Mouse (Mus musculus) frontal cortex, postnatal 10 days (tissue): Measurements from ENCODE around the gene Jazf1.

ENCODE experiments used
- DNase-seq, 2 experiments: peaks; one replicate each; pipeline ENCODE4 v3.0.0; 2022; ENCODE audit warnings: low spot score in 2 of 2, mixed read lengths in 1 of 2

Gene Jazf1

DNA sequence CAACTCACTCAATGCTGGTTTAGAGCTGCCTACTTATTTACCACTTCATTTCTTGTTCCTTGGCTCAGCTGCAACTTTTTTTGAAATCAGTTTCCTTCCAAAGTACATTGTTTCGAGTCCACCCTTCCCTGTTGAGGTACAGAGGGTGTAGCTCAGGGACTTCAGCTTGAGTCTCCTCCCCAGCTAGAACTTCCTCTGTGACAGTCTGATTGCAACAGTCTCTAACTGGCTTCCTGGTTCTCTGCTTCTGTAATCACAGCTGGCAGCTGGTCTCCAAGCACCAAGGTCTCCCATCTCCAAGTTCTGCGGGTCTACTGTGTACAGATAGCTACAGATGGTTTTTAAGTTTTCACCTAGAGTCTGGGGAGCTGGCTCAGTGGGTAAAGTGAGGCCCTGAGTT, 113.1 kb downstream of the Jazf1 start:
- DNase-seq: no peak

DNA sequence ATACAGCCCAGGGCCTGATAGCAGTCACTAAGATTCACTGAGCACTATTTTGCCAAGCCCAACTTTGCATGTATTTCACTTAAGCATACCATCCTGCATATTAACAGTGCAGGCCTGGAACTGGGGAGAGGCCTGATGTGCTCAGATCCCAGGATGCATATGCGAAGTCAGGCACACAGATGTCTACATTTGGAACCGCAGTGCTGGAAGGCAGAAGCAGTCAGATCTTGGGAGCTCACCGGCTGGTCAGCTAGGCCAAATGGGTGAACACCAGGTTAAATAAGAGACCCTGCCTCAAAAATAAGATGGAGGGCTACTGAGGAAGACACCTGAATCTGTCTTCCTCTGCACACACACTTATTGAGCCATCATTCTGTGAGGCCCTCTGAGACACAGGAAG, 113.6 kb downstream of the Jazf1 start:
- no peak for DNase-seq

DNA sequence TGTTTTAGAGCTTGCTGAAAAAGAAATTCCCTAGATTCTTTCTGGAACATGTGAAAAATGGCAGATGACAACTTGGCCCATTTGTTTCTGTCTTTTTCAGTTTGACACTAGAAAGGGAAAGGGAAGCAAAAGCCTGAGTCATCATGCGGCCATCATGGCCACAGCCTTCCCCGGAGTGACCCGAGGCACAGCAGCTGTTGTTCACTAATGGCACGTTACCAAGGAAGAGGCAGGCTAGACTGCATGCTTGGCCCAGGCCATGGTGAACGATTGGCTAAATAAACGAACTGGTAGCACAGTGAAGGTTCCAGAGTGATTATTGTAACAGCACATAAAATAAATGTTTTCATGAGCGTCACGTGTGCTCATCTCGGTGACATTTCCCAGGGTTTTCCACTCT, 114.0 kb downstream of the Jazf1 start:
- DNase-seq: no peak

DNA sequence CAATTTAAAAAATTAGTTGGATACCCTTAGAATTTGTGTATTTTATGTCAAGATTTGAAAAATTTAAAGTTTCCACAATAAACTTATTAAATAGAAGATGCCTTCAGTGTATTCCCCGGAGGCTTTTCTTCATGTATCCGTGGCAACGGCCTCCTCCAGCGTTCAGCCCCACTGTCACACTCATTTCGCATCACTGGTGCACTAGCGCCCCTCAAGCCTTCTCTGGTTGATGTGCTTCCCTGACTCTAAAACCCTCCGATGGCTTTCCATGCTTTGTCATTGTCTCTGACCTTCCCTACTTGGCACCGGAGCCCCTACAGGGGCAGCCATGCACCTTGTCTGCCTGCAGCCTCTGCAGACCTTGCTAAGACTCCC, 115.9 kb downstream of the Jazf1 start:
- DNase-seq: no peak

DNA sequence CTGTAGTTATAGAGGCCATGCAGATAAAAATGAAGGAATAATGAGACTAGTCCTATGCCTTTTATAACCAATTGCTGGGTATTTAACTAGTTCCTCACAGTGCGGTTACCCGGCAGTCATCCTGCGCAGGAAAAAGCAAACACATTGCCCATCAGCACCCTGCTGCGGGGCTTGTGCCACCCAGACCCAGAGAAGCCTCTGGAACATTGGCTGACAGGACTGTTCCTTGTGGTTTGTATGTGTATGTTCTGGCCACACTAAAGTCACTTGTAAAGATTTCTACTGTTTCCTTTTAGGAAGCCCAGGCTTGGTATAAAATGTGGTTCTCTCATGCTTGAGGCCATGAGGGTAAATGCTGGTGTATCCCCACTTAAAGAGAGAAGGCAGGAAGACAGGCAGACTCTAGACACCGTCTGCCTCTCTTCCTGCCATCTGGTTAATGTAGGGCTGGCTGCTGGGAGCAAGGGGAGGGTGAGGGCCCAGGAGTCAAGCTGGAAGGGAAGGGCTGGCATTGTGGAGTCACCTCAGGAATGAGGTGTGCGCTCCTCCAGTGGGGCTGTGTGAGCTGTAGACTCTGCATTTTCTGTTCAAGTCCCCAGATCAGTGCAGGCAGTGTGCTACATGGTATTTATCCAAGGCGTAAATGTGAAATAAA, 116.4 kb downstream of the Jazf1 start:
- no peak for DNase-seq

DNA sequence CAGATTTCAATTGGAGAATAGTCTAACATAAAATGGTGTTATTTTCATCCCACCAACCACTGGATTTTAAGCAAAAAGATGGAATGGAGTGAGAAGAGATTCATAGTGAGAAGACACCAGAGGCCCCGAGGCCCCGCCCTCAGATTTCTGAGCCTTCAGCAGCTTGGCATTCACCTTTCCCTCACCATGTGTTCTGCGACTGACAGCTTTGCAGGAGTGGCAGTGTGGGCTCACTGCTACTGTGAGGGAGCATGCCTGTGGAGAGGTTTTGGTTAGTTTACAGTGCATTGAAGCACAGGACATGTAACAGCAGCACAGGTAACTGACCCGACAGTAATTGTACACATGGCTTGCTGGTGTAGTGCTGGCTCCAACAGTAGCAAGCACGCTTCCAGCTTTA, 118.1 kb downstream of the Jazf1 start:
- DNase-seq: no peak

DNA sequence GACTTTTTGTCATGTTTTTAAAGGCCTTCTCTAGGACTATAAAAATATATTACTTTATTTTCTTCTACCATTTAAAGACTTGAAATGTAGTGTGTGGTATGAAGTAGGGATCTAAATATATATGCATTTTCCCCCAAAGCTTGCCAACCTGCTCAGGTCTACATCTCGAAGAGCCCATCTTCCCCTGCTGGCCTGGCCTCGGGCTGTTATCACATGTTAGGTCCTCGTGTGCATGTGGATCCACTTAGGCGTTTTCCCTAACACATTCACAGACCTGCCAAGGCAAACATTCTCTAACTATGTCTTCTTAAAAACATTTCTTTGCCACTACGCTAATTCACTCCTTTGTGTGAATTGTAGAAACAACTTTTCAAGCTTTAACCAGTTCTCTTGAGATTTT, 125.9 kb downstream of the Jazf1 start:
- DNase-seq: no peak

DNA sequence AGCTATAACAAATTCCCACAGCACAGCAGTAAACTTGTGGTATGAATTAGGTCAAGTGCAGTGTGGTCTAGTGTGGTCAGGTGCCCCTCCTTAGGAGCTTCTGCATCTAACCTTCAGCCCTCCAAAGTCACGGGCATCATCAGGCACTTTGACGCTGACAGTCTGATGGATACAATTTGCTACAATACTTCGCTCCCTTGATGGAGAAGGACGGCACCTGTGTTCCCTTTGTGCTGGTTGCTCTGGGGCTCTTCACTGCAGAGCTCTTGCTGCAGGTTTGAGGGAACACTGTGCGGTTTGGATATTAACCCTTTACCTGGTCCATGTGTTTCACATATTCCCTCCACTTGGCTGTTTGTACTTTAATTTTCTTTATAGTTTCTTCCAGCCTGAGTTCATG, 126.3 kb downstream of the Jazf1 start:
- DNase-seq: no peak

DNA sequence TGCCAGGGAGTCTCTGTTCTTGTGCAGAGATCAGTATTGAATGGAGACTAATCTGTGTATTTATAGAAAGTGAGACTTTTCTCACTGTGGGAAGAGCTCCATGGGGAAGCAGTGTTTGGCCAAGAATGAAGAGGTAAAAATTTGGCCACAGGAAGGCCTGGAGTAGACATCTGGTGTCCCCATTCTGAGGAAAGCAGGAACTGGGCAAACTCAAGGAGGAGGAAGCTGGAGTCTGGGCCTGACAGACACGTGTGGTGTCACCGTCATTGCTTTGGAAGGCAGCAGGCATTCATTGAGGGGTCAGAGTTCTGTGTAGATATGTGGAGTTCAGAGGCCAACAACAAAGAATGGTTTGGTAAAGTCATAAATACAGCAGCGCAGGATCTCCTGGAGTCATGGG, 130.5 kb downstream of the Jazf1 start:
- DNase-seq: no peak

DNA sequence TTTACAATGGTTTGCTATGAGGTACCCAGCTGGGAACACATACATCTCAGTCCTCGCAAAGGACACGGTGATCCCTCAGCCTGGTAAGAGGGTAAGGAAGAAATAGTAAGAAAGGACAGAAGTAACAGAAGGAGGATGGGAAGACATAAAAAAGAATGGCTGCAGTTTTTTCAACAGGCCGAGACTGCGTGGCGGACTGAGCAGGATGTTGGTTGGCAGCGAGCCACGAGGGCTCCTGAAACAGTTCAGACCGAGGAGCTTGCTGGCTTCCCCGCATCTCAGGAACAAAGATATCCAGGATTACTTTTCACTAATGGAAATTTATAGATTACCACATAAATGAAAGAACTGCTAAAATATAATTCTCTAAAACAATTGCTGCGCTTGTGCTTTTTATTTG, 131.4 kb downstream of the Jazf1 start:
- no peak for DNase-seq

DNA sequence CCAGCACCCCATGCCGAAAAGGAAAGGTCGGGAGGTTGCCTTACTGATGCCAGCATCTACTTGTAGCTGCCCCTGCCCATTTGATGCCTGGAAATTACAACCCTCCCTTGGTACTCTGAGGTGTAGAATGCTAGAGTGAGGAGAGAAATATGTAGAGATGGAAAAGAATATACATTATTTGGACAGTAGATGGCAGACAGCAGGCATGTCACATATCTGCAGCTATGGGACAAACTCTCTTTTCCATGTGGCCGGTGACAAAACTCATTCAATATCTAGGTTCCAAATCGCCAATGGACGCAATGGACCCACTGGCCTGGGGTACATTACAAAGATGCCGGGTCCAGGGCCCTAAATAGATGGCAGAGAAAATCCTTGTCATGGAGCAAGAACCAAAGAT, 134.4 kb downstream of the Jazf1 start:
- no peak for DNase-seq

DNA sequence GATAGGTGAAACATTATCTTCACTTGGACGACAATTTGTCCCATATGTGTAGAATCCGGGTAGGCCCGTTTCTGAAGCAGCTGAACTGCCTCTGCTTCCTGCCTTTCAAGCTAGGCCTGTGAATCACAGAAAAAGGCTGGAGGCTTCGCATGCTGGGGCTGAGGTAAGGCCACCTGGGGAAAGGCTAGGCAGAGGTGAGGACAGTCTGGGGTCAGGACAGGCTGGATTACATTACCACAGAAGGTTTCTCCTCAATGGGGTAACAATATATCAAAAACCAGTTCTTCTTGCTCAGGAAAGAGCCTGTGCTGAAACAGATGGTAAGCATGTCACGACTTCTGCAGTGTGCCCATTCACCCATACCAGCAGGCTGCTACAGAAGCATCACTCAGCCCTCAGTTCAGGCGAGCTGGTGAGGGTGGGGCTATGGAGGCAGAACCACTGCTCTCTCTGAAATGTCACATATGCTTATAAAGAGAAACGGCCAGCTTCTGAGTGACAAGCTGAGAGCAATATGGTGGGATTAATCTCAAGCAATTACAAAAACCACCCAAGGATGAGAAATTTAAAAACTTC, 135.7 kb downstream of the Jazf1 start:
- no peak for DNase-seq

DNA sequence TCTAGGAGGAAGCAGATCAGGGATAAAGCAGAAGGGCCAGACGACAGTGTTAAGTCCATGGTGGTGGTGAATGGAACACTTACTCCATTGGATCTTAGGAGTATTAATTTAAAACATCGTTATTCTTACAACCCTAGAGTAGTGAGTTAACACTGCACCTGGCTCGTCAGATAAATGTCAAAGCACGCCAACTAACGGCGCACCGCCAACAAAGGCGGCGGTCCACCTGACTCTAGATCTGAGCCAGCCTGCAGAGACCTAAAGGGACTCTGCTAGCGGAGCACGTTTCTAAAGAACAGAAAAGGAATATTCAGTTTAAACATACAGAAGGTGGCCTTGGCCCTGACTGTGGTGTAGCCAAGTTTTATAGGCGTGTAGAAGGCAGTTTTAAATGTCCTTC, 139.1 kb downstream of the Jazf1 start:
- no peak for DNase-seq

DNA sequence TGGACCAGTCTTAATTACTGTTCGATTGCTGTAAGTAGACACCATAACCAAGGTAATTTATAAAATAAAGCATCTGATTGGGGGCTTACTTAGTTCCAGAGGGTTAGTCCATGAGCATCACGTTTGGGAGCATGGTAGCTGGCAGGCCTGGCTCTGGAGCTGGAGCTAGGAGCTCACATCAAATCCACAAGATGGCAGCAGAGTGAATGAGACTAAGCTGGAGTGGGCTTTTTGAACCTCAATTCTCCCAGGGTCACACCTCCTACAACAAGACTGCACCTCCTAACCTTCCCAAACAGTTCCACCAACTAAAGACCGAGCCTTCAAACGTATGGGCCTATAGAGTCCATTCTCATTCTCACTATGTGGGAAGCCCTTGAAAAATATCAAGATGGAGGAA, 141.5 kb downstream of the Jazf1 start:
- DNase-seq: no peak

DNA sequence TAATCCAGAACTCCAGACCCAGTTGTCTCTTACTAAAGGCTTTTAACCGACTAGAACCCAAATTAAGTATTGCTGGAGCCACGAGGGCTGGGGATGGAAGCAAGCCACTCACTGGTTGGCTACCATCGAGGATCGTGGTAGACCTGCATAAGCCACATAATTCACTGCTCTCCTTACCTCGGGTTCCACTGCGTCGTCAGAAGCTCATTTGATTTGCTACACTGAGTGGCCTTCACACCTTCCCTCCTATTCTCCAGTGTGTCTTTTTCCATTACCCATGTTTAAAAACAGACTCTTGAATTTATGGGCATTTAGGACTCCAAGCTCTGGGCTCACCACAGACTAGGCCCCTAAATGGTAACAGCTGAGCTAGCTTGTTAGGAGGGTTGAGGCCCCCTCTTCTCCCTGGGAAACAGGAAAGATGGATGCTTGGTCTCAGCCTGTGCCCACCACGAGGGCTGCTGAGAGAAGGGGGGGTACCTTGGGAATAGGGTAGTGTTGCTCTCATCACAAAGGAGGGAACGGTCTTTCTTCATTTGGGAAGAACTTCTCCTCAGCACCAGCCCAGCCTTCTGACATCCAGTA, 142.9 kb downstream of the Jazf1 start:
- no peak for DNase-seq

DNA sequence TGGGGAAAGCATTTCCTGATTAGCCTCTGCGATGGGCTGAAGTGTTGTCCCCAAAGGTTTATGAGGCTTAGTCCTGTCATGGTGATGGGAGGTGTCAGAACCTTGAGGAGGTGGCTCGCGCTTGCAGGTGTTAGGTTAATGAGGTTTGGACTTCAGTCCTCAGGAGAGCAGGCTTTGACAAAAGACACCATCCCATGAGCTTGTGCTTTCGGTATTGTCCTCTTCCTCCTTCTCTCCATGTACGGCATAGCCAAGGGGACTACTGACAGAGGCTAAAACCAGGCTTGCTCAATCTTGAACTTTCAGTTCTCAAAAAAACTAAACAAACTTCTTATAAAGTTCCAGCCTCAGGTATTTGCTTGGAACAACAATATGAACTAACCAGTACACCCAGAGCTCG, 147.2 kb downstream of the Jazf1 start:
- no peak for DNase-seq

DNA sequence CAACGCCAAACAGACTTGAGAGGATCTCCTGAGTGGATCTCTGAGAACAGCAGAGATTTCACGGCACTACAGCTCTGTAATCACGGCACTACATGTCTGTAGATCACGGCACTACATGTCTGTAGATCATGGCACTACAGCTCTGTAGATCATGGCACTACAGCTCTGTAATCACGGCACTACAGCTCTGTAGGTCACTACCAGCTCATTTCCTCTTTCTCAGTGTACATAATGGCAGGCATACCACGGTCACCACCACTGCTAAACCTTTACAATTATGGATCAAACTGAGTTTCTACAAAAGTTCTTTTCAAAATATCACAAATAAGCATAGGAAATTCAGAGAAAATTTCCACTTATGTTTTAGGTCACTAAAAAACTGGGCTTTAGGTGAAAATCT, 147.7 kb downstream of the Jazf1 start:
- no peak for DNase-seq

DNA sequence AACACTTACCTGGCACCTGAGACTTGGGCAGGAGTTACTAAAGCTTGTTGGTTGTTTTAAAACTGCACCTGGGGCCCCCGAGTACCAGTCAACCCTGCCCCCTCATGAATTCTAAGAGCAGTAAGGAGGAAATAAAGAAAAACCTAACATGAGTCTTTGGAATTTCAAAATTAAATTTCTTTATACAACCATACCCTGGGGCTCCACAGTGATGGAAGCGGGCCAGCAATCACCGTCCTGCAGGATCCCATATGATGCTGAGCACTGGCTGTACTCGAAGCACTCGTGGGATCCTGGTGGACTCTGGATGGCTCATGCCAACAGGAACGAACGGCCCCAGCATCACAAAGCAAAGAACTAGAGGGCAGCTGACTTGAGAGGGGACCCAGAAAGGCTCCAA, 149.0 kb downstream of the Jazf1 start:
- no peak for DNase-seq

DNA sequence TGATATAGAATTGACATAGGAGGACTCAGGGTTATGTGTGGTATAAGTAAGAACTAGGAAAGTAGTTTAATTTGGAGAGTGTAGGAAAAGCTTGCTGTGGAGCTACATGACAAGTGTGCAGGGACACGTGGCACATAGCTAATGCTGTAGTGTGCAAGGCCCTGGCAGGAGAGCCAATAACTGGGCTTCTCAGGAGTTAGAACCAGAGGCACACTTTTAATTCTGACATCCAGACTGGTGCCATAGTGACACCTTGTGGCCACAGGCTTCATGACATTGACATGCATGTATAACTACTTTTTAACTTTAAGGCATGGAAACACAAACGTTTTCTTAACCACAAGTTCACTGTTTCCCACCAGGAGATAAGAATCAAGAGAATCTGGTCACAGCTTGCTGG, 149.5 kb downstream of the Jazf1 start:
- peak; percentile 32 to 71 for DNase-seq

DNA sequence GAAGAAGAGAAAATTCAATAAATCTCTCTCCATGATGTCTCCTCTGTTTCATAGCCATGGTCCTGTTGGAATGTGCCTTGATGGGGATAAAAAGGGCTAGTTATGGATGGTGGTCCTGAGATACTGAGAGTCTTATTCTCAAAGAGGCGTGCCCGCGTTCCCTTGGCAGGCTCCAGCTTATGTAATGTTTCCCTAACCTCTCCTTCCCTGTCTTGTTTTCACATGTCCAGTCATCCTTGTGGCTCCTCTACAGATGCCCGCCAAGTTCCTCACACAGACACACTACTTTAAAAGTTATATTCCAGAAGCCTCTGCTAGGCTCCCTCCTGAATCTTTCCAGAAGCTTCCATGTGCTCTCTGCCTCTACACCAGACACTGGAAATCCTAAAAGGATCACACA, 151.0 kb downstream of the Jazf1 start:
- no peak for DNase-seq

DNA sequence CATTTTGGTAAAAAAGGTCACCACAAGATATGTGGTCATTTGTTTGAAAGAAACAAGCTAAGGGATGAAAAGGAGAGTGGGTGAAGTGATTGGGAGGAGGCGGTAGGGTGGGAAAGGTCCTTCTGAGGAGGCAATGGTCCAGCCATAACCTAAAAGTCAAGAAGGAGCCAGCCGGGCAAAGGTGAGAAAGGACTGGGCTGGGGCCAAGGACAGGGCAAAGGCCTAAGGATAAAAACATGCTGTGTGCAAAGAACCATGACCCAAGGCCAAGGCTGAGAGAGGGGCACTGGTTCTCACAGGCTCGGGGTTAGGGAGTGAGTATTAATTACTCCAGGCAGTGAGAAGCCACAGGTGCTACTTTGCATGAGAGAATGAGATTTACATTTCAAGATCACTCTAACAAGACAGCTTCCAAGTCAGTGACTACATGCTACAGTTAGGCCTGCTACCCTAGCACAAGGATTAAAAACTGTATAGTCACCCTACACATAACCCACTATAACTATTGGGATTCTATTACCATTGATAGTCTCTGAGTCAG, 151.5 kb downstream of the Jazf1 start:
- DNase-seq: no peak

DNA sequence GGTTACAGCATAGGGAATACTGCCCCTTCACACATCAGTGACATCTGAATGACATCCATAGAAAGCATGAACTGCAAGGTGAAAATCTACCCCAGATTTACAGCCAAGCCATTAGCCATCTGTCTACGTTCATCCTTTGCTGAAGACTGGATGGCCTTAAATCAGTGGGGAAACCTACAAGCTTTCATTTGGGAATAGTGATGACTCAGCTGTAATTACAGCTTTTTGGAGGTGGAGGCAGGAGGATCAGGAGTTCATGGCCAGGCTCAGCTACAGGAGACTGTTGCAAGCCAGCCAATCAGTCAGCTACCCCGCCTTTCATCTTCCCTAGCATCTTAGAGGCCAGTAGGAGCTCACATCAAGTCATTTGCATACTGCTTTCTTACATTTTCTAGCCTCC, 153.5 kb downstream of the Jazf1 start:
- no peak for DNase-seq

DNA sequence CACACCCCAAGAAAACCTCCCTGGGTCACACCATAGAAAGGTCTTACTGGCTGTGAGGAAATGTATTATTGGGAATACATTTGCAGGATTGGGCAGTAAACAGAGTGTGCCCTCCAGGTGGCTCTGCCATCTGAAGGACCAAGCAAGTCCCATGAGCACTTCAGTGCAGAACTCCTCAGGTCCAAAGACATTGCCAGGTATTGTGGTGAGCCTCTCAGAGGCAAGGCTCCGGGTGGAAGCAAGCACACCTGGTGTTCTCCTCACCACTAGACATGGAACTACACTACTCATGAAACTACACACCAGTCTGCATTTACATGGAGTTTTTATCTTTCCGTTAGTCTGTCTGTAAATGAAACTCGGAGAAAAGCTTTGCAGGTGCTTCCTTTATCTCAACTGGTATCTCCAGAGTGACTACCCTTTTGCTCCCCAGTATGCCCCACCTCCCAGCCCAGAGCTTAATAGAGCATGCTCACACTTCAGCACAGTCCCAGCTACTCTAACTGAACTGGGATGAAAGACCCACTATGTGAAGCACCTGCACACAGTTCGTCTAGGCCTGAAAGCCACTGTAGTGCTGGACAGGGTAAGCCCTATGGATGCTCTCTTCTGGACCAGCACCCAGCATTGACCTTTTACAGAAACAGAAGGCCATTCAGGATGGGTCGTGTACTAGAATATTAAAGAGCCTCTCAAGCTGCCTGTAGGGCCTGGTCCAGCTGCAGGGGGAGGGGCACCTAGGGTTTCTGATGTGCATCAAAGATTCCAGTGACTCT, 156.1 kb downstream of the Jazf1 start:
- DNase-seq: peak in 1 of 2 experiments; percentile 52
